Mouse (Mus musculus): ENCODE data around the gene Cldn2. TPM values are rescaled to one million over a fixed set of nuclear protein-coding genes. Genes with fewer than 3 reads are reported as not detected.
A peak's percentile ranks its signal among the peaks of the same experiment; 100 is the strongest.
"Not testable (repeated sequence)": the region's sequence is repeated elsewhere in the genome, so short reads cannot be mapped to it uniquely, and the experiment has no call there.

Cldn2 gene
- 0.11 and 0.18 TPM in 2 replicates for polyA plus RNA-seq (2015; fragmentation: Nextera tagmentation; extraction: Ambion mirVana)

- no peak within 1 kb of the TSS for H3K27ac ChIP-seq
- 74% methylated on average over 8 of the region's 8 CpGs for WGBS
- H3K4me2 ChIP-seq (replicated peaks), result no peak within 1 kb of the TSS
- no peaks in the 10 kb centered on the region for H3K9me3 ChIP-seq
- H3K27me3 ChIP-seq, result peaks cover 25% of the 10 kb centered on the region
- no peaks in the 10 kb centered on the region for H3K4me1 ChIP-seq (replicated peaks)
- H3K4me3 ChIP-seq (replicated peaks), result no peak within 1 kb of the TSS
- ATAC-seq, result no peak
- no peaks in the 10 kb centered on the region for H3K36me3 ChIP-seq
- H3K9ac ChIP-seq (replicated peaks), result no peak within 1 kb of the TSS
Observed at GRCm38 (mm10) chrX:139800406-139800878, at the start of gene Cldn2. Gene Cldn2 (plus strand): TSS chrX:139800828.

GRCm38 (mm10) chrX:139751855-139752254 lies 48.8 kb upstream of the Cldn2 start:
- Histone ChIP-seq H3K9me3 (no peaks in the 10 kb centered on the region; the same call in 1 of the 2 replicates), H3K27ac (no peak overlapping the region), H3K27me3 (peaks cover 5% of the 10 kb centered on the region; the same call in 1 of the 2 replicates), H3K9ac (replicated peaks) (no peak overlapping the region), H3K4me2 (replicated peaks) (no peak overlapping the region), H3K36me3 (no peaks in the 10 kb centered on the region), H3K4me1 (replicated peaks) (no peaks in the 10 kb centered on the region), H3K4me3 (replicated peaks) (no peak overlapping the region)
- no peak for ATAC-seq
- 0% methylated on average over 1 of the region's 1 CpGs for WGBS

- H3K4me2 ChIP-seq (replicated peaks); H3K9me3 ChIP-seq; ATAC-seq; H3K36me3 ChIP-seq; H3K4me3 ChIP-seq (replicated peaks); H3K9ac ChIP-seq (replicated peaks); H3K27me3 ChIP-seq; H3K27ac ChIP-seq; H3K4me1 ChIP-seq (replicated peaks): not testable (repeated sequence)
- WGBS, result 82% methylated on average over 3 of the region's 3 CpGs
Observed at GRCm38 (mm10) chrX:139758634-139759033, 42.0 kb upstream of the Cldn2 start.

- no peak overlapping the region for H3K9ac ChIP-seq (replicated peaks)
- H3K27ac ChIP-seq, result no peak overlapping the region
- no peak for ATAC-seq
- H3K36me3 ChIP-seq, result no peaks in the 10 kb centered on the region
- no peaks in the 10 kb centered on the region; the same call in 1 of the 2 replicates for H3K27me3 ChIP-seq
- H3K4me3 ChIP-seq (replicated peaks), result no peak overlapping the region
- 90% methylated on average over 2 of the region's 2 CpGs for WGBS
- H3K9me3 ChIP-seq, result no peaks in the 10 kb centered on the region
- H3K4me2 ChIP-seq (replicated peaks), result no peak overlapping the region
- no peaks in the 10 kb centered on the region for H3K4me1 ChIP-seq (replicated peaks)
Observed at GRCm38 (mm10) chrX:139762546-139762945, 38.1 kb upstream of the Cldn2 start.

- 64% methylated on average over 13 of the region's 13 CpGs for WGBS
- no peak overlapping the region for H3K9ac ChIP-seq (replicated peaks)
- 0 out of 2 replicates have a peak, but pooled peaks cover 3% of the 10 kb centered on the region for H3K4me1 ChIP-seq (replicated peaks)
- peak; percentile 53; the same call in 1 of the 2 replicates for ATAC-seq
- H3K27ac ChIP-seq, result no peak overlapping the region
- peaks cover 15% of the 10 kb centered on the region for H3K27me3 ChIP-seq
- H3K36me3 ChIP-seq, result no peaks in the 10 kb centered on the region
- H3K4me2 ChIP-seq (replicated peaks), result no peak overlapping the region
- no peaks in the 10 kb centered on the region for H3K9me3 ChIP-seq
- no peak overlapping the region for H3K4me3 ChIP-seq (replicated peaks)
Observed at GRCm38 (mm10) chrX:139769975-139770637, 30.5 kb upstream of the Cldn2 start.

GRCm38 (mm10) chrX:139774309-139775083 lies 26.1 kb upstream of the Cldn2 start:
- no peaks in the 10 kb centered on the region for H3K36me3 ChIP-seq
- H3K4me3 ChIP-seq (replicated peaks), result no peak overlapping the region
- WGBS, result 31% methylated on average over 18 of the region's 18 CpGs
- no peak overlapping the region for H3K27ac ChIP-seq
- peaks cover 21% of the 10 kb centered on the region for H3K27me3 ChIP-seq
- ATAC-seq, result peak; percentile 53; the same call in 1 of the 2 replicates
- H3K9ac ChIP-seq (replicated peaks), result no peak overlapping the region
- no peak overlapping the region for H3K4me2 ChIP-seq (replicated peaks)
- no peaks in the 10 kb centered on the region for H3K9me3 ChIP-seq
- 0 out of 2 replicates have a peak, but pooled peaks cover 3% of the 10 kb centered on the region for H3K4me1 ChIP-seq (replicated peaks)

- H3K9me3 ChIP-seq, result no peaks in the 10 kb centered on the region
- whole genome bisulfite sequencing, result 77% methylated on average over 7 of the region's 7 CpGs
- no peak overlapping the region for H3K4me2 ChIP-seq (replicated peaks)
- H3K4me1 ChIP-seq (replicated peaks), result 0 out of 2 replicates have a peak, but pooled peaks cover 3% of the 10 kb centered on the region
- no peak overlapping the region for H3K4me3 ChIP-seq (replicated peaks)
- no peak overlapping the region for H3K27ac ChIP-seq
- ATAC-seq, result no peak
- no peak overlapping the region for H3K9ac ChIP-seq (replicated peaks)
- no peaks in the 10 kb centered on the region for H3K36me3 ChIP-seq
- H3K27me3 ChIP-seq, result peaks cover 21% of the 10 kb centered on the region
Observed at GRCm38 (mm10) chrX:139775084-139775612, 25.5 kb upstream of the Cldn2 start.

- Histone ChIP-seq H3K9ac (replicated peaks) (no peak overlapping the region), H3K36me3 (no peaks in the 10 kb centered on the region), H3K4me2 (replicated peaks) (no peak overlapping the region), H3K4me1 (replicated peaks) (peaks cover 5% of the 10 kb centered on the region), H3K27ac (no peak overlapping the region), H3K27me3 (peaks cover 32% of the 10 kb centered on the region; the same call in 1 of the 2 replicates), H3K9me3 (no peaks in the 10 kb centered on the region), H3K4me3 (replicated peaks) (no peak overlapping the region)
- WGBS, result 33% methylated on average over 4 of the region's 4 CpGs
- ATAC-seq, result no peak
Observed at GRCm38 (mm10) chrX:139777357-139777756, 23.3 kb upstream of the Cldn2 start.

GRCm38 (mm10) chrX:139778886-139779285 lies 21.7 kb upstream of the Cldn2 start:
- no peak overlapping the region for H3K4me3 ChIP-seq (replicated peaks)
- no peaks in the 10 kb centered on the region for H3K36me3 ChIP-seq
- H3K4me2 ChIP-seq (replicated peaks), result no peak overlapping the region
- no peak overlapping the region for H3K9ac ChIP-seq (replicated peaks)
- H3K4me1 ChIP-seq (replicated peaks), result peaks cover 12% of the 10 kb centered on the region
- peaks cover 40% of the 10 kb centered on the region for H3K27me3 ChIP-seq
- no peak overlapping the region for H3K27ac ChIP-seq
- WGBS, result 78% methylated on average over 1 of the region's 1 CpGs
- ATAC-seq, result no peak
- no peaks in the 10 kb centered on the region for H3K9me3 ChIP-seq

- Histone ChIP-seq H3K27ac (no peak overlapping the region), H3K36me3 (no peaks in the 10 kb centered on the region), H3K9me3 (no peaks in the 10 kb centered on the region), H3K4me3 (replicated peaks) (no peak overlapping the region), H3K4me2 (replicated peaks) (no peak overlapping the region), H3K9ac (replicated peaks) (no peak overlapping the region), H3K27me3 (peaks cover 40% of the 10 kb centered on the region), H3K4me1 (replicated peaks) (peaks cover 12% of the 10 kb centered on the region)
- ATAC-seq, result no peak
- 83% methylated on average over 5 of the region's 5 CpGs for WGBS
Observed at GRCm38 (mm10) chrX:139779401-139779800, 21.2 kb upstream of the Cldn2 start.

DNA sequence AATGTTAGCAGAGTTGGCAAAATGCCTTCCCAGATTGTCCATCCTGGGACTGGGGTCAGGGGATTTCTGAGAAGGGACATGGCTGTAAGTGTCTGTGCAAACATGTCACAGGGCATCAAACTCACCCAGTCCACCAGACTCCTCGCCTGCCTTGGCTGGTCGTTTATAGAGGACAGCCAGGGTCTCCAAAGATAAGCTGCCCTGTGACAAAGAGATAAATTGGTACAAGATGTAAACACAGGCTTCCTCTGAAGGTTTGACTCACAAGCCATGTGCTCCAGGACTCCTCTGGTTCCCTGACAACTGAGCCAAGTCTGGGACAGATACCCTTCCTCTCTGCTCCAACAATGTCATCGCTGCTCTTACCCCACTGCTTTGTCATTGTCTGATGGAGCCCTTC lies 19.6 kb upstream of the Cldn2 start:
- H3K9ac ChIP-seq (replicated peaks), result no peak overlapping the region
- H3K27ac ChIP-seq, result no peak overlapping the region
- H3K4me1 ChIP-seq (replicated peaks), result peaks cover 12% of the 10 kb centered on the region
- no peaks in the 10 kb centered on the region for H3K36me3 ChIP-seq
- H3K4me2 ChIP-seq (replicated peaks), result no peak overlapping the region
- H3K4me3 ChIP-seq (replicated peaks), result no peak overlapping the region
- 64% methylated on average over 3 of the region's 3 CpGs for WGBS
- ATAC-seq, result no peak
- peaks cover 45% of the 10 kb centered on the region for H3K27me3 ChIP-seq
- no peaks in the 10 kb centered on the region for H3K9me3 ChIP-seq

DNA sequence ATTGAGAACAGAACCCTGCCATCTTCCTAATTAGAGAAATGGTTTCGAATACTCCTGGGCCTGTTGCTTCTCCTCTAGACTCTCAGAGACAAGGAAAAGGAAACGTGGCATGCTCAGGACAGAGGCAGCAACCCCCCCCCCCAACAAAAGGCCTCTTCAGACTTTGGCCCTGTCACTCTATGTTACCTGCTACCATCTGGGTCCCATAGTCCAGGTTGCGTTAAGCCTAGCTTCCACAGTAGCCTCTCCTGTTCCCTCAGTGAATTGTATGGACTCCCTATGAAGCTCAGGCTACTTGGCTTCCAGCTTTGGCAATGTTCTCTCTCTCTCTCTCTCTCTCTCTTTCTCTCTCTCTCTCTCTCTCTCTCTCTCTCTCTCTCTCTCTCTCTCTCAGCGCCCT lies 19.1 kb upstream of the Cldn2 start:
- Histone ChIP-seq H3K36me3 (no peaks in the 10 kb centered on the region), H3K4me2 (replicated peaks) (no peak overlapping the region), H3K4me1 (replicated peaks) (peaks cover 12% of the 10 kb centered on the region), H3K9me3 (no peaks in the 10 kb centered on the region), H3K4me3 (replicated peaks) (no peak overlapping the region), H3K9ac (replicated peaks) (no peak overlapping the region), H3K27ac (no peak overlapping the region), H3K27me3 (peaks cover 49% of the 10 kb centered on the region)
- 73% methylated on average over 4 of the region's 4 CpGs for WGBS
- ATAC-seq, result no peak

Data from midbrain, embryonic 13.5 days (tissue).